Mouse (Mus musculus): ENCODE results near the gene Dusp9. TPM values are rescaled to one million over a fixed set of nuclear protein-coding genes. Genes with fewer than 3 reads are reported as not detected.

Gene Dusp9
- polyA plus RNA-seq, 1 experiment from 2014 or later: 10.3 TPM

- Histone ChIP-seq H3K4me2 (no peak overlapping the region), H3K9ac (no peak overlapping the region), H3K4me3 (no peak overlapping the region), H3K36me3 (no peaks in the 10 kb centered on the region), H3K27ac (ENCODE audit: poor library complexity, severe bottlenecking) (no peak overlapping the region), H3K27me3 (replicated peaks) (peaks cover 13% of the 10 kb centered on the region), H3K4me1 (replicated peaks) (0 out of 2 replicates have a peak, but pooled peaks cover 4% of the 10 kb centered on the region), H3K9me3 (replicated peaks) (no peaks in the 10 kb centered on the region)
- ATAC-seq (ENCODE audit: insufficient number of reproducible peaks, low FRiP score): no peak
Observed at GRCm38 (mm10) chrX:73663143-73663542, 23.9 kb downstream of the Dusp9 start.

GRCm38 (mm10) chrX:73672031-73672431 is 32.8 kb downstream of the Dusp9 start:
- Histone ChIP-seq H3K4me3 (no peak overlapping the region), H3K27me3 (replicated peaks) (peaks cover 20% of the 10 kb centered on the region), H3K9ac (no peak overlapping the region), H3K4me1 (replicated peaks) (peaks cover 14% of the 10 kb centered on the region), H3K36me3 (peaks cover 12% of the 10 kb centered on the region), H3K27ac (ENCODE audit: poor library complexity, severe bottlenecking) (no peak overlapping the region), H3K9me3 (replicated peaks) (no peaks in the 10 kb centered on the region), H3K4me2 (no peak overlapping the region)
- ATAC-seq (ENCODE audit: insufficient number of reproducible peaks, low FRiP score): 0 out of 2 replicates have a peak, but pooled peaks have one; percentile 52
- 39% methylated on average over 4 of the region's 4 CpGs for WGBS

- Histone ChIP-seq H3K9ac (peak within 1 kb of the TSS; percentile 92), H3K27me3 (replicated peaks) (peaks cover 22% of the 10 kb centered on the region), H3K4me1 (replicated peaks) (peaks cover 14% of the 10 kb centered on the region), H3K4me2 (peak within 1 kb of the TSS; percentile 77), H3K27ac (ENCODE audit: poor library complexity, severe bottlenecking) (peak within 1 kb of the TSS; percentile 85), H3K36me3 (peaks cover 23% of the 10 kb centered on the region), H3K4me3 (peak within 1 kb of the TSS; percentile 80), H3K9me3 (replicated peaks) (no peaks in the 10 kb centered on the region)
- peak; percentile 78 for ATAC-seq (ENCODE audit: insufficient number of reproducible peaks, low FRiP score)
- WGBS: 21% methylated on average over 45 of the region's 72 CpGs
Observed at GRCm38 (mm10) chrX:73672879-73673618, 33.8 kb downstream of the Dusp9 start, which contains the start of gene Slc6a8. Slc6a8 (plus strand) TSS chrX:73673150.

GRCm38 (mm10) chrX:73673619-73673967 is 34.4 kb downstream of the Dusp9 start:
- peak overlapping the region; percentile 85 for H3K27ac ChIP-seq (ENCODE audit: poor library complexity, severe bottlenecking)
- peaks cover 28% of the 10 kb centered on the region for H3K36me3 ChIP-seq
- H3K27me3 ChIP-seq (replicated peaks): peaks cover 22% of the 10 kb centered on the region
- no peaks in the 10 kb centered on the region for H3K9me3 ChIP-seq (replicated peaks)
- H3K4me2 ChIP-seq: peak overlapping the region; percentile 77
- H3K4me3 ChIP-seq: peak overlapping the region; percentile 80
- H3K4me1 ChIP-seq (replicated peaks): peaks cover 14% of the 10 kb centered on the region
- no peak for ATAC-seq (ENCODE audit: insufficient number of reproducible peaks, low FRiP score)
- peak overlapping the region; percentile 92 for H3K9ac ChIP-seq
- WGBS: 11% methylated on average over 40 of the region's 42 CpGs

GRCm38 (mm10) chrX:73673968-73674661 is 34.9 kb downstream of the Dusp9 start:
- peaks cover 33% of the 10 kb centered on the region for H3K36me3 ChIP-seq
- peak overlapping the region; percentile 77 for H3K4me2 ChIP-seq
- 28% methylated on average over 20 of the region's 20 CpGs for WGBS
- H3K27me3 ChIP-seq (replicated peaks): peaks cover 22% of the 10 kb centered on the region
- H3K9ac ChIP-seq: peak overlapping the region; percentile 92
- ATAC-seq (ENCODE audit: insufficient number of reproducible peaks, low FRiP score): peak; percentile 20
- no peaks in the 10 kb centered on the region for H3K9me3 ChIP-seq (replicated peaks)
- peak overlapping the region; percentile 80 for H3K4me3 ChIP-seq
- peak overlapping the region; percentile 85 for H3K27ac ChIP-seq (ENCODE audit: poor library complexity, severe bottlenecking)
- peaks cover 14% of the 10 kb centered on the region for H3K4me1 ChIP-seq (replicated peaks)

GRCm38 (mm10) chrX:73675231-73675630 is 36.0 kb downstream of the Dusp9 start:
- Histone ChIP-seq H3K9me3 (replicated peaks) (no peaks in the 10 kb centered on the region), H3K4me2 (peak overlapping the region; percentile 77), H3K9ac (peak overlapping the region; percentile 92; the same call in 1 of the 2 replicates), H3K4me1 (replicated peaks) (peaks cover 14% of the 10 kb centered on the region), H3K27me3 (replicated peaks) (peaks cover 16% of the 10 kb centered on the region; the same call in 1 of the 2 replicates), H3K4me3 (peak overlapping the region; percentile 80), H3K36me3 (peaks cover 44% of the 10 kb centered on the region), H3K27ac (ENCODE audit: poor library complexity, severe bottlenecking) (no peak overlapping the region)
- WGBS: 84% methylated on average over 2 of the region's 2 CpGs
- ATAC-seq (ENCODE audit: insufficient number of reproducible peaks, low FRiP score): no peak

GRCm38 (mm10) chrX:73676668-73677067 is 37.4 kb downstream of the Dusp9 start:
- H3K27ac ChIP-seq (ENCODE audit: poor library complexity, severe bottlenecking): no peak overlapping the region
- no peak overlapping the region for H3K4me2 ChIP-seq
- H3K9me3 ChIP-seq (replicated peaks): no peaks in the 10 kb centered on the region
- H3K27me3 ChIP-seq (replicated peaks): peaks cover 16% of the 10 kb centered on the region; the same call in 1 of the 2 replicates
- WGBS: 89% methylated on average over 4 of the region's 4 CpGs
- ATAC-seq (ENCODE audit: insufficient number of reproducible peaks, low FRiP score): no peak
- H3K4me1 ChIP-seq (replicated peaks): peaks cover 14% of the 10 kb centered on the region
- peaks cover 55% of the 10 kb centered on the region for H3K36me3 ChIP-seq
- no peak overlapping the region for H3K4me3 ChIP-seq
- no peak overlapping the region for H3K9ac ChIP-seq

- H3K4me2 ChIP-seq: no peak overlapping the region
- H3K4me1 ChIP-seq (replicated peaks): peaks cover 13% of the 10 kb centered on the region
- no peak overlapping the region for H3K4me3 ChIP-seq
- no peak overlapping the region for H3K27ac ChIP-seq (ENCODE audit: poor library complexity, severe bottlenecking)
- no peaks in the 10 kb centered on the region for H3K27me3 ChIP-seq (replicated peaks)
- no peaks in the 10 kb centered on the region for H3K9me3 ChIP-seq (replicated peaks)
- 85% methylated on average over 2 of the region's 2 CpGs for WGBS
- H3K36me3 ChIP-seq: peaks cover 46% of the 10 kb centered on the region
- ATAC-seq (ENCODE audit: insufficient number of reproducible peaks, low FRiP score): no peak
- no peak overlapping the region for H3K9ac ChIP-seq
Observed at GRCm38 (mm10) chrX:73684156-73684555, 44.9 kb downstream of the Dusp9 start.

- no peaks in the 10 kb centered on the region for H3K27me3 ChIP-seq (replicated peaks)
- peaks cover 44% of the 10 kb centered on the region for H3K36me3 ChIP-seq
Observed at GRCm38 (mm10) chrX:73684978-73685377, 45.8 kb downstream of the Dusp9 start.

GRCm38 (mm10) chrX:73685629-73686028 is 46.4 kb downstream of the Dusp9 start:
- 52% methylated on average over 3 of the region's 3 CpGs for WGBS
- Histone ChIP-seq H3K4me1 (replicated peaks) (peaks cover 13% of the 10 kb centered on the region), H3K36me3 (peaks cover 40% of the 10 kb centered on the region), H3K27me3 (replicated peaks) (0 out of 2 replicates have a peak, but pooled peaks cover 1% of the 10 kb centered on the region), H3K4me3 (no peak overlapping the region), H3K4me2 (no peak overlapping the region), H3K27ac (ENCODE audit: poor library complexity, severe bottlenecking) (peak overlapping the region; percentile 82), H3K9me3 (replicated peaks) (no peaks in the 10 kb centered on the region), H3K9ac (no peak overlapping the region)
- peak; percentile 63 for ATAC-seq (ENCODE audit: insufficient number of reproducible peaks, low FRiP score)

More at GRCm38 (mm10) chrX:73684978-73685377, 45.8 kb downstream of the Dusp9 start:
- no peak overlapping the region for H3K4me3 ChIP-seq
- H3K4me2 ChIP-seq: no peak overlapping the region
- peaks cover 13% of the 10 kb centered on the region for H3K4me1 ChIP-seq (replicated peaks)
- H3K27ac ChIP-seq (ENCODE audit: poor library complexity, severe bottlenecking): peak overlapping the region; percentile 82
- no peak for ATAC-seq (ENCODE audit: insufficient number of reproducible peaks, low FRiP score)
- H3K9me3 ChIP-seq (replicated peaks): no peaks in the 10 kb centered on the region
- H3K9ac ChIP-seq: no peak overlapping the region

- Histone ChIP-seq H3K27ac (ENCODE audit: poor library complexity, severe bottlenecking) (no peak overlapping the region), H3K4me3 (no peak overlapping the region), H3K27me3 (replicated peaks) (0 out of 2 replicates have a peak, but pooled peaks cover 3% of the 10 kb centered on the region), H3K4me2 (no peak overlapping the region), H3K4me1 (replicated peaks) (peaks cover 4% of the 10 kb centered on the region; the same call in 1 of the 2 replicates), H3K9ac (no peak overlapping the region), H3K9me3 (replicated peaks) (no peaks in the 10 kb centered on the region), H3K36me3 (peaks cover 33% of the 10 kb centered on the region)
- 58% methylated on average over 5 of the region's 5 CpGs for WGBS
- no peak for ATAC-seq (ENCODE audit: insufficient number of reproducible peaks, low FRiP score)
Observed at GRCm38 (mm10) chrX:73690917-73691629, 51.9 kb downstream of the Dusp9 start.

Data from heart, embryonic 12.5 days (tissue).